Mouse (Mus musculus) neural tube, embryonic 11.5 days (tissue): ENCODE measurements around the gene Tmprss11c. TPM values are rescaled to one million over a fixed set of nuclear protein-coding genes. Genes with fewer than 3 reads are reported as not detected.
A peak's percentile ranks its signal among the peaks of the same experiment; 100 is the strongest.

Experiments
- ATAC-seq: fragments of 200-750 bp; cut with Nextera tagmentation; 2 replicates; pipeline ENCODE4 v1.8.0; 2017; ENCODE audit warnings: moderate number of reproducible peaks, mild to moderate bottlenecking, moderate TSS enrichment, moderate library complexity; ENCODE audit not compliant: insufficient read depth, low FRiP score, low TSS enrichment
- DNase-seq: peaks from one replicate; pipeline ENCODE4 v3.0.0-alpha.2; 2015; ENCODE audit warnings: low spot score
- H3K27ac ChIP-seq: fragments of 300-500 bp; sonication (generic); 2 replicates; pipeline ENCODE4 v1.5.1; 2014; ENCODE audit warnings: low read depth, mild to moderate bottlenecking, low read length
- H3K27me3 ChIP-seq: fragments of 300-500 bp; sonication (generic); 2 replicates; pipeline ENCODE4 v1.6.1; 2014; ENCODE audit warnings: mild to moderate bottlenecking, low read length, mixed read lengths; ENCODE audit not compliant: control insufficient read depth, insufficient read depth
- H3K36me3 ChIP-seq: fragments of 300-500 bp; sonication (generic); 2 replicates; pipeline ENCODE4 v1.6.1; 2014; ENCODE audit warnings: mild to moderate bottlenecking, low read length, moderate library complexity, mixed read lengths; ENCODE audit not compliant: control insufficient read depth, insufficient read depth
- H3K4me1 ChIP-seq: fragments of 300-500 bp; sonication (generic); 2 replicates; pipeline ENCODE4 v1.6.1; 2014; ENCODE audit warnings: low read length, mixed read lengths; ENCODE audit not compliant: control insufficient read depth, insufficient read depth
- H3K4me2 ChIP-seq: fragments of 300-500 bp; sonication (generic); 2 replicates; pipeline ENCODE4 v1.6.1; 2014; ENCODE audit warnings: low read depth, mild to moderate bottlenecking, moderate library complexity
- H3K4me3 ChIP-seq: fragments of 300-500 bp; sonication (generic); 2 replicates; pipeline ENCODE4 v1.5.1; 2014; ENCODE audit warnings: low read depth, low read length
- H3K9ac ChIP-seq: fragments of 300-500 bp; sonication (generic); 2 replicates; pipeline ENCODE4 v1.6.1; 2014; ENCODE audit warnings: mild to moderate bottlenecking, low read length
- H3K9me3 ChIP-seq: fragments of 300-500 bp; sonication (generic); 2 replicates; pipeline ENCODE4 v1.6.1; 2016; ENCODE audit warnings: low read length; ENCODE audit not compliant: control insufficient read depth
- WGBS: fragments of 180-500 bp; shearing (Covaris S2); extraction: QIAGEN DNeasy Blood & Tissue Kit; methylation state at CpG from one replicate; pipeline ENCODE4 v1.1.7; 2014; 5-methylcytosine and 5-hydroxymethylcytosine counted together
- polyA plus RNA-seq: library from polyadenylated mRNA; unstranded; fragments of >200 nt; fragmentation: Nextera tagmentation; extraction: Ambion mirVana; gene quantifications from 2 replicates; pipeline ENCODE4 v1.2.1, GENCODE M21; 2014

The Tmprss11c gene
- polyA plus RNA-seq, 1 experiment from 2014 or later: not detected

DNA sequence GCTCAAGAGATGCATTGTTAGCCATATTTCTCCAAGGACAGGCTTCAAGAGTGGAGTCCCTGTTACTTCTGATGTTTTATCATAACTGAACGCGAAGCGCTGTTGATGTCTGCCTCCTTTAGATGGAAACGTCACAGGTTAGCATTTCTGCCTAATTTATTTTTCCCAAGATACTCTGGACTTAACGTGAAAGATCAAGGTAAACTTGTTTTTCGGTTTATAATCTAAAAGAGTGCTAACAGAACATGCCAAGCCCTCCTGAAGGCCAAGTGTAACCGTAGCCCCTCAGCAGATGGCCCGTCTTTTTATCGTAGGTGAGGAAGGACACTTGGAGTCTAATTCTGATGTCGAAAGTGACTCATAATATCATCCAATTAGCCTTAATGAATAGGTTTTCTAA lies 91.3 kb downstream of the Tmprss11c start, which contains the start of gene Gnrhr:
TSS of gene Gnrhr (minus strand) at position 101 of the 400 bp plus-strand sequence.
- H3K4me3 ChIP-seq: no peak within 1 kb of the TSS
- DNase-seq (no peak), ATAC-seq (no peak)
- no peak within 1 kb of the TSS for H3K4me2 ChIP-seq
- H3K36me3 ChIP-seq: no peaks in the 10 kb centered on the region
- H3K27ac ChIP-seq: no peak within 1 kb of the TSS
- H3K27me3 ChIP-seq: no peaks in the 10 kb centered on the region
- H3K9ac ChIP-seq: no peak within 1 kb of the TSS
- H3K9me3 ChIP-seq: no peaks in the 10 kb centered on the region
- WGBS: 92% methylated on average over 10 of the region's 10 CpGs
- H3K4me1 ChIP-seq: no peaks in the 10 kb centered on the region

DNA sequence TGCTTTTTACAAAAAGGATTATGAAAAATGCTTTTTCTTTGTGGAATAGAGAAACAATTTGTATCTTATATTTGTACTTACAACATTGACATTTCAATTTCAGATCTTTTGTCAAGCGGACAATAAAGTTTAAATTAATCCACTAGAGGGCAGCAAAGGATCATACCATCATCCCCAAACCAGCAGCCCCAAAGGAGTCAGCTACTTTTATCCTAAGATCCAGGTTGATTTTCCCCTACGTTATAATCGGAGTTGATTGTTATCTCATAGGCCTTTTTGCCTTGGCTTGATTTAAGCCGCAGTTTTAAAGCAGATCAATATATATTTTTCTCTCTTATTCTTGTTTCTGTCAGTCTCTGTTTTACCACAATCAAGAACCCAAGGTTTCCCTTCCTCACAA lies 97.8 kb downstream of the Tmprss11c start:
- Histone ChIP-seq H3K9me3 (no peaks in the 10 kb centered on the region), H3K4me2 (no peak overlapping the region), H3K27me3 (no peaks in the 10 kb centered on the region), H3K4me1 (no peaks in the 10 kb centered on the region), H3K27ac (no peak overlapping the region), H3K36me3 (no peaks in the 10 kb centered on the region), H3K9ac (no peak overlapping the region), H3K4me3 (no peak overlapping the region)
- 23% methylated on average over 4 of the region's 4 CpGs for WGBS
- DNase-seq: no peak
- peak; percentile 64 for ATAC-seq

DNA sequence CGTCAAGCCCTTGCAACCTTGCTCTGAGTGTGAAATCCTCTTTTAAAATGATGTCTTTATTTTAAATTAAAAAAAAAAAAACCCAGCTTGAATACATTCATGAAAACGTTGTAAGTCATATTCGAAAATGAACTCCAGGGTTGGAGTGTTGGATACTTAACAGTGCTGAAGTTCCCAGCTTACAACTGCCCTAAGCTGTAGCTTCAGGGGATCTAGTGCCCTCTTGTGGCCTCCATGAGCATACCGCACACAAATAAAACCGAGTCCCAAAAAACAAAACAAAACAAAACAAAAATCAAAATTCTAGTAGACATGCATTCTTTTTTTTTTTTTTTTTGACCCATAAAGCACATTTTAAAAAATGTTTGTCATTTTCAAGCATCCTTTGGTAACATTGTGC lies 98.3 kb downstream of the Tmprss11c start:
- Histone ChIP-seq H3K27ac (no peak overlapping the region), H3K27me3 (no peaks in the 10 kb centered on the region), H3K36me3 (no peaks in the 10 kb centered on the region), H3K4me3 (no peak overlapping the region), H3K9me3 (no peaks in the 10 kb centered on the region), H3K4me2 (no peak overlapping the region), H3K4me1 (no peaks in the 10 kb centered on the region), H3K9ac (no peak overlapping the region)
- ATAC-seq (0 out of 2 replicates have a peak, but pooled peaks have one; percentile 51), DNase-seq (peak; percentile 31)
- 25% methylated on average over 5 of the region's 5 CpGs for whole genome bisulfite sequencing

DNA sequence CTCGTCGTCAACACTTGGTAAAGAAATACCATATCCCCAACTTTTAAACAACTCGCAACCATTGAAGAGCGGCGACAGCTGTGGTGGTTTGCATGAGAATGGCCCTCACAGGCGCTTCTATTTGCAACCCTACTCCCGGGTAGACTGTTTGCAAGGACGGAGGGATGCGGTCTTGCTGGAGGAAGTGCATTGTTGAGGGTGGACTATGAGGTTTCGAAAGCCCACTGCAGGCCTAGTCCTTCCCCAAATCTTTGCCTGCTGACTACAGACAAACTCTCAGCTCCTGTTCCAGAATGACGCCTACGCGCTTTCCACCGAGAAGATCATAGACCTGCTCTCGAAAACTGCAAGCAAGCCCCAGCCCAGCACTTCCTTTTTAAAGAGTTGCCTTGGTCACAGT lies 98.8 kb downstream of the Tmprss11c start:
- no peak for ATAC-seq
- Histone ChIP-seq H3K4me2 (no peak overlapping the region), H3K36me3 (no peaks in the 10 kb centered on the region), H3K27ac (no peak overlapping the region), H3K4me3 (no peak overlapping the region), H3K27me3 (no peaks in the 10 kb centered on the region), H3K4me1 (no peaks in the 10 kb centered on the region), H3K9me3 (no peaks in the 10 kb centered on the region), H3K9ac (no peak overlapping the region)
- WGBS: 47% methylated on average over 15 of the region's 15 CpGs
- no peak for DNase-seq

DNA sequence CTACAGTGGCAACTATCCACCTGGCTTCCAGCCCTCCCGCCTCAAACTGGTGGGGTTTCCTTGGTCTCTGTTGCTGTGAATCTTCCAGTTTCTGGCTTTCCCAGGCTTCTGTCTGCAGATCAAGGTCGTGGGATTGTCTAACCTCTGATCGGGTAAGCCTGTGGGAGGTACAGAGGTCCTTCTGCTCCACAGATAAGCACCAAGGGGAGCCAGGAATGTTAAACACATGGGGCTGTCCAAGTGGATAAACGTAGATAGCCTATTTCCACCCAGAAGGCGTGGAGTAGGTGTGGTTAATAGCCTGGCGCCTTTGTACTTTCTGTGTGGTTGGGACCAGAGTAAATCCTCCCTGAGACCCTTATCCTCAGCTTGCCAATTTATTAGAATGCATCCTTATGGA lies 101.7 kb downstream of the Tmprss11c start:
- 82% methylated on average over 6 of the region's 6 CpGs for WGBS

More for the DNA sequence above, 101.7 kb downstream of the Tmprss11c start:
- no peak overlapping the region for H3K4me2 ChIP-seq
- H3K4me1 ChIP-seq: no peaks in the 10 kb centered on the region
- no peak for ATAC-seq
- no peaks in the 10 kb centered on the region for H3K36me3 ChIP-seq
- H3K9me3 ChIP-seq: no peaks in the 10 kb centered on the region
- no peak overlapping the region for H3K4me3 ChIP-seq
- H3K27ac ChIP-seq: no peak overlapping the region
- H3K9ac ChIP-seq: no peak overlapping the region
- H3K27me3 ChIP-seq: no peaks in the 10 kb centered on the region
- no peak for DNase-seq

Other genes with a start within 250 kb of the Tmprss11c start
- 44.0 and 46.0 TPM in 2 replicates for gene Cenpc1, start 223.7 kb downstream of the Tmprss11c start, polyA plus RNA-seq
- gene Stap1, start 217.6 kb downstream of the Tmprss11c start, polyA plus RNA-seq: 0.15 and 0.46 TPM in 2 replicates
- 25.0 and 25.7 TPM in 2 replicates for gene Uba6, start 116.5 kb downstream of the Tmprss11c start, polyA plus RNA-seq
- not detected in 2 replicates for gene Gnrhr, start 91.4 kb downstream of the Tmprss11c start, polyA plus RNA-seq
- gene Tmprss11d, start 84.1 kb upstream of the Tmprss11c start, polyA plus RNA-seq: not detected in 2 replicates
- gene Tmprss11a, start 179.7 kb upstream of the Tmprss11c start, polyA plus RNA-seq: not detected in 2 replicates
- gene Tmprss11g, start 229.3 kb upstream of the Tmprss11c start, polyA plus RNA-seq: not detected in 2 replicates